Mouse (Mus musculus): ENCODE results near the gene Rhbdf2.

The Rhbdf2 gene

GRCm38 (mm10) chr11:116556308-116556707, 70.5 kb downstream of the Rhbdf2 start:
- DNase-seq (ENCODE audit: extremely low read depth, insufficient read length, low spot score): no peak

- DNase-seq (ENCODE audit: extremely low read depth, insufficient read length, low spot score): no peak
These were observed 71.2 kb downstream of the Rhbdf2 start for GRCm38 (mm10) chr11:116555572-116555971.

GRCm38 (mm10) chr11:116554171-116554878, 72.5 kb downstream of the Rhbdf2 start:
- DNase-seq (ENCODE audit: extremely low read depth, insufficient read length, low spot score): no peak

GRCm38 (mm10) chr11:116552194-116552593, 74.6 kb downstream of the Rhbdf2 start:
- DNase-seq (ENCODE audit: extremely low read depth, insufficient read length, low spot score): no peak

GRCm38 (mm10) chr11:116550748-116551147, 76.1 kb downstream of the Rhbdf2 start:
- DNase-seq (ENCODE audit: extremely low read depth, insufficient read length, low spot score): no peak

GRCm38 (mm10) chr11:116549273-116550038, 77.4 kb downstream of the Rhbdf2 start:
- no peak for DNase-seq (ENCODE audit: extremely low read depth, insufficient read length, low spot score)

- DNase-seq (ENCODE audit: extremely low read depth, insufficient read length, low spot score): no peak
These were observed 78.0 kb downstream of the Rhbdf2 start for GRCm38 (mm10) chr11:116548780-116549179.

All from 3134 (cell line).